Mouse (Mus musculus) ES-Bruce4 (cell line): ENCODE measurements at regions not wholly inside any gene's neighbourhood (a gene's known extent, or its start where the extent isn't known, plus 50 kb on each side); places are given as distances from the start of the nearest gene placed in this dataset.

Experiments
- CTCF ChIP-seq: IDR thresholded peaks from one replicate; pipeline ENCODE4 v1.8.1; 2011; ENCODE audit warnings: low read depth, low read length
- EP300 ChIP-seq: IDR thresholded peaks from 2 replicates; pipeline ENCODE4 v1.6.1; 2011; ENCODE audit warnings: low read depth, low read length; ENCODE audit not compliant: insufficient read depth
- POLR2A ChIP-seq: IDR thresholded peaks from one replicate; pipeline ENCODE4 v1.8.1; 2011; ENCODE audit warnings: low read length; ENCODE audit not compliant: insufficient read depth

DNA sequence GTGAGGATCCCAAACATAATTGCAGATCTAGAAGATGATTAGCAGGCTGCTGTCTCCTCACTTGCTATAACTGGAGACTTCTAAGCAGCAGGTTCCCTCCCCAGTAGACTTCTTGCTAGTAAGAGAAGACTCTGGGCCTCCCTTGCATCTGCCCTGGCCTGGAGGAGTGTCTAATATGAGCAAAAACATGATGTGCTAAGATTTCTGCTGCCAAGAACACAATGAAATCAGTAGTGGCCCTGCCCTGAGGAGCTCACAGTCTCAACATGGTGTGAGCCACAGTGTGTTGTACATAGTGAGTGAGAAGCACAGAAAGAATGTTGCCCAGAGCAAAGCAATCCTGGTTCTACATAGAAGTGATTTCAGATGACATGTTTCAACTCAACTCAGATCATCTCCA lies 520.1 kb upstream of the Nrp1 start:
- TF ChIP-seq EP300 (no peak), POLR2A (no peak), CTCF (no peak)
